Mouse (Mus musculus) adrenal gland, postnatal 0 days (tissue): ENCODE measurements around the gene Arhgef2. TPM values are rescaled to one million over a fixed set of nuclear protein-coding genes. Genes with fewer than 3 reads are reported as not detected.

Source experiments
- polyA plus RNA-seq: library from polyadenylated mRNA; unstranded; fragments of >200 nt; fragmentation: Nextera tagmentation; extraction: Ambion mirVana; gene quantifications from 2 replicates; pipeline ENCODE4 v1.2.1, GENCODE M21; 2015

The Arhgef2 gene
- 33.7 and 39.2 TPM in 2 replicates for polyA plus RNA-seq

GRCm38 (mm10) chr3:88605666-88606065 is at the start of gene Arhgef2:
Gene Arhgef2, plus strand, starts transcription at chr3:88605966.

GRCm38 (mm10) chr3:88575540-88575939 is 30.2 kb upstream of the Arhgef2 start, which contains the start of gene Ssr2:
Gene Ssr2, plus strand, starts transcription at chr3:88575876.

DNA sequence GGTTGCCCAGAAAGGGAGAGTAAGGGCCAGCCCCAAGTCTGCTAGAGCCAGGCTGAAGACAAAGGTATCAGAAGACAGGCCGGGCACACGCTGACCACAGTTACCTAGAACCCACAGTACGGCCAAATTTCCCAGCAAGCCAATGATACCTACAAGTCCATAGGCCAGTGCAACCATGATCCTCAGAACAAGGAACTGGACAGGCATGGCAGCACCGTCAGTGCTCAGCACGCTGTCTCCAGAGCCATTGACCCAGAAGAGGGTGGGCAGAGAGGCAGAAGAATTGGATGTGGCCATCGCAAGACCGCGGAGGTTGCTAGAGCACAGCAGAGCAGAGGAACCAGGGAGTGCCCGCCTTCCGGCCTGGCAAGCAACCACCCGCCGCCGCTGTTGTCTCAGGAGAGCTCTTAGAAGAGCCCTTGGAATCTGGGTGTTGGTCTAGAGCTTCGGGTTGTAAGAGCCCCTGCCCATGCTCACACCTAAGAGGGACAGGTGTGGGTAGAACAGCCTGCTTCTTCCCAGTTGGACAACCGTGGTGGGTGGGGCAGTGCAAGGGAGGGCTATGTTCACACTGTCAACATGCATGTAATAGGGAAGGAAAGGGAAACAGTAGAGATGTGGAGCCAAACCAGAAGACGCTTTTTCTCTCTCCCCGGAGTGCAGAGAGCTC is 47.2 kb downstream of the Arhgef2 start, which contains the start of gene Rxfp4:
Rxfp4 (minus strand) TSS at position 297 of the 670 bp plus-strand sequence.

GRCm38 (mm10) chr3:88684980-88685941 is 79.5 kb downstream of the Arhgef2 start, which contains the start of gene Khdc4:
Gene Khdc4, plus strand, starts transcription at chr3:88685803.

Other genes with a start within 250 kb of the Arhgef2 start
- gene Paqr6, start 241.4 kb upstream of the Arhgef2 start, polyA plus RNA-seq, result 24.2 and 53.0 TPM in 2 replicates
- 0.55 TPM in 1 of 2 replicates, not detected in the other for gene Bglap3, start 233.2 kb upstream of the Arhgef2 start, polyA plus RNA-seq
- not detected in 2 replicates for gene Bglap2, start 227.3 kb upstream of the Arhgef2 start, polyA plus RNA-seq
- 0.59 and 0.93 TPM in 2 replicates for gene Bglap, start 221.5 kb upstream of the Arhgef2 start, polyA plus RNA-seq
- 46.1 and 61.3 TPM in 2 replicates for gene Pmf1, start 195.6 kb upstream of the Arhgef2 start, polyA plus RNA-seq
- 12.5 and 15.6 TPM in 2 replicates for gene Slc25a44, start 180.8 kb upstream of the Arhgef2 start, polyA plus RNA-seq
- 4.1 and 5.2 TPM in 2 replicates for gene Sema4a, start 144.8 kb upstream of the Arhgef2 start, polyA plus RNA-seq
- gene Lmna, start 96.0 kb upstream of the Arhgef2 start, polyA plus RNA-seq, result 128 and 130 TPM in 2 replicates
- gene Mex3a, start 73.6 kb upstream of the Arhgef2 start, polyA plus RNA-seq, result 2.7 and 3.6 TPM in 2 replicates
- 0.58 and 0.88 TPM in 2 replicates for gene Rab25, start 57.7 kb upstream of the Arhgef2 start, polyA plus RNA-seq
- gene Lamtor2, start 52.9 kb upstream of the Arhgef2 start, polyA plus RNA-seq, result 141 and 169 TPM in 2 replicates
- 19.2 and 23.5 TPM in 2 replicates for gene Ubqln4, start 52.2 kb upstream of the Arhgef2 start, polyA plus RNA-seq
- 269 and 288 TPM in 2 replicates for gene Ssr2, start 30.1 kb upstream of the Arhgef2 start, polyA plus RNA-seq
- not detected in 2 replicates for gene Rxfp4, start 47.2 kb downstream of the Arhgef2 start, polyA plus RNA-seq
- gene Khdc4, start 79.8 kb downstream of the Arhgef2 start, polyA plus RNA-seq, result 26.2 and 51.8 TPM in 2 replicates
- gene Rit1, start 110.9 kb downstream of the Arhgef2 start, polyA plus RNA-seq, result 104 and 106 TPM in 2 replicates
- gene Syt11, start 169.2 kb downstream of the Arhgef2 start, polyA plus RNA-seq, result 29.3 and 76.7 TPM in 2 replicates
- 3.4 and 4.0 TPM in 2 replicates for gene Gon4l, start 229.3 kb downstream of the Arhgef2 start, polyA plus RNA-seq